Mouse (Mus musculus): ENCODE measurements around the gene Cox20.

- TF ChIP-seq TAL1 (IDR thresholded peaks at IDR 0.05; ENCODE audit: low read length) (no peak), GATA1 (IDR thresholded peaks at IDR 0.05; ENCODE audit: low read length) (no peak)
Observed at GRCm38 (mm10) chr1:178365171-178365570, 46.2 kb downstream of the Cox20 start.

Measured in erythroblast, embryonic 14.5 days (primary cell).